Mouse (Mus musculus) CH12.LX (cell line): Measurements from ENCODE around the gene Gm49396. TPM values are rescaled to one million over a fixed set of nuclear protein-coding genes. Genes with fewer than 3 reads are reported as not detected.
A peak's percentile ranks its signal among the peaks of the same experiment; 100 is the strongest.

Source experiments
- DNase-seq: peaks from one replicate; pipeline ENCODE4 v3.0.0-alpha.2; 2013; ENCODE audit errors: extremely low read depth
- H3K27ac ChIP-seq: 2 replicates; pipeline ENCODE4 v1.5.1; 2012; ENCODE audit warnings: low read depth, mild to moderate bottlenecking, control low read depth, moderate library complexity; ENCODE audit not compliant: insufficient read depth
- H3K27me3 ChIP-seq: replicated peaks from 2 replicates; pipeline ENCODE3; 2012; ENCODE audit warnings: inconsistent platforms
- H3K36me3 ChIP-seq, 2 experiments: replicated peaks in 1 of 2; 2 replicates each; pipeline versions ENCODE3 to v1.6.1; 2012; ENCODE audit warnings: inconsistent platforms in 1 of 2, low read length in 1 of 2, mild to moderate bottlenecking in 1 of 2, mixed read lengths in 1 of 2, moderate library complexity in 1 of 2; ENCODE audit not compliant: control insufficient read depth in 1 of 2, insufficient read depth in 1 of 2
- H3K4me1 ChIP-seq, 2 experiments: 2 replicates each; pipeline ENCODE4 v1.6.1; 2012; ENCODE audit warnings: inconsistent platforms in 1 of 2, moderate library complexity in 1 of 2; ENCODE audit not compliant: insufficient read depth in 2 of 2, control insufficient read depth in 1 of 2
- H3K4me2 ChIP-seq: 2 replicates; pipeline ENCODE4 v1.6.1; 2012; ENCODE audit warnings: low read depth, mild to moderate bottlenecking, control low read depth; ENCODE audit not compliant: poor library complexity, insufficient read depth, severe bottlenecking
- H3K4me3 ChIP-seq, 3 experiments: fragments of 150-350 bp in 1 of 3; sonication (generic) in 1 of 3; replicated peaks in 1 of 3; 2 replicates each; pipeline versions ENCODE3 to v1.5.1; 2011 to 2012; ENCODE audit warnings: low read depth in 2 of 3, low read length in 2 of 3, mild to moderate bottlenecking in 2 of 3, moderate library complexity in 2 of 3, control low read depth in 1 of 3, improper control_type of control experiment in 1 of 3, inconsistent platforms in 1 of 3, mixed read lengths in 1 of 3; ENCODE audit not compliant: poor library complexity in 1 of 3
- H3K79me2 ChIP-seq: replicated peaks from 2 replicates; pipeline ENCODE4 v1.6.1; 2012; ENCODE audit warnings: mild to moderate bottlenecking, moderate library complexity; ENCODE audit not compliant: control insufficient read depth, poor library complexity, insufficient read depth, severe bottlenecking; ENCODE audit errors: extremely low read depth
- H3K9ac ChIP-seq: 2 replicates; pipeline ENCODE4 v1.6.1; 2012; ENCODE audit warnings: low read depth, mild to moderate bottlenecking, control low read depth, moderate library complexity; ENCODE audit not compliant: insufficient read depth
- H3K9me3 ChIP-seq: replicated peaks from 2 replicates; pipeline ENCODE3; 2012; ENCODE audit warnings: low read length, inconsistent platforms, mixed read lengths
- BHLHE40 ChIP-seq: IDR thresholded peaks from 2 replicates; pipeline ENCODE4 v1.6.1; 2011; ENCODE audit warnings: mild to moderate bottlenecking, low read depth, low read length, improper control_type of control experiment
- HCFC1 ChIP-seq: IDR thresholded peaks from 2 replicates; pipeline ENCODE4 v1.6.1; 2012; ENCODE audit warnings: low read depth, mild to moderate bottlenecking, inconsistent platforms, low read length, improper control_type of control experiment
- IRF4 ChIP-seq: IDR thresholded peaks from 2 replicates; pipeline ENCODE4 v1.6.1; 2014; ENCODE audit warnings: low read depth, mild to moderate bottlenecking, inconsistent platforms, low read length, improper control_type of control experiment
- MAFK ChIP-seq: IDR thresholded peaks from 2 replicates; pipeline ENCODE4 v1.6.1; 2011; ENCODE audit warnings: low read length, improper control_type of control experiment; ENCODE audit not compliant: insufficient replicate concordance
- MAZ ChIP-seq: IDR thresholded peaks from 2 replicates; pipeline ENCODE4 v1.6.1; 2012; ENCODE audit warnings: low read depth, mild to moderate bottlenecking, inconsistent platforms, low read length, improper control_type of control experiment, moderate library complexity
- MYC ChIP-seq: IDR thresholded peaks from 2 replicates; pipeline ENCODE4 v1.6.1; 2011; ENCODE audit warnings: low read depth, mild to moderate bottlenecking, improper control_type of control experiment, low read length
- PAX5 ChIP-seq: IDR thresholded peaks from 2 replicates; pipeline ENCODE4 v1.6.1; 2012; ENCODE audit warnings: low read length, inconsistent platforms, mixed read lengths
- POLR2A ChIP-seq: IDR thresholded peaks from 2 replicates; pipeline ENCODE4 v1.6.1; 2011; ENCODE audit warnings: low read depth, mild to moderate bottlenecking, improper control_type of control experiment, low read length
- SIN3A ChIP-seq: IDR thresholded peaks from 2 replicates; pipeline ENCODE4 v1.6.1; 2012; ENCODE audit warnings: low read length, improper control_type of control experiment, inconsistent platforms
- SMC3 ChIP-seq: IDR thresholded peaks from 2 replicates; pipeline ENCODE4 v1.6.1; 2011; ENCODE audit warnings: low read depth, low read length, improper control_type of control experiment
- TCF12 ChIP-seq: IDR thresholded peaks from 2 replicates; pipeline ENCODE4 v1.6.1; 2014; ENCODE audit warnings: low read depth, mild to moderate bottlenecking, inconsistent platforms, low read length, improper control_type of control experiment
- UBTF ChIP-seq: IDR thresholded peaks from 2 replicates; pipeline ENCODE4 v1.6.1; 2012; ENCODE audit warnings: low read depth, mild to moderate bottlenecking, inconsistent platforms, low read length, improper control_type of control experiment, moderate library complexity
- USF1 ChIP-seq: IDR thresholded peaks from 2 replicates; pipeline ENCODE4 v1.6.1; 2014; ENCODE audit warnings: low read depth, mild to moderate bottlenecking, inconsistent platforms, low read length, improper control_type of control experiment
- USF2 ChIP-seq: conservative IDR thresholded peaks from 2 replicates; pipeline ENCODE4 v1.6.1; 2011; ENCODE audit warnings: low read depth, low read length, improper control_type of control experiment
- ZC3H11A ChIP-seq: IDR thresholded peaks from 2 replicates; pipeline ENCODE4 v1.6.1; 2012; ENCODE audit warnings: low read depth, mild to moderate bottlenecking, inconsistent platforms, low read length, improper control_type of control experiment
- ZKSCAN1 ChIP-seq: IDR thresholded peaks from 2 replicates; pipeline ENCODE4 v1.6.1; 2012; ENCODE audit warnings: low read depth, inconsistent platforms, low read length, improper control_type of control experiment, borderline replicate concordance
- dilution Hi-C: fragments of 300-500 bp; cut with MboI; formaldehyde crosslinking; loops from 2 replicates; pipeline ENCODE4 v1.14.3; 2020; ENCODE audit warnings: low sequenced_read_pairs; ENCODE audit not compliant: extremely low pct_unique_long_range_greater_than_20kb, extremely low pct_ligation_motif_present
- in situ Hi-C: fragments of 300-500 bp; cut with MboI; formaldehyde crosslinking; loops from 3 replicates; pipeline ENCODE4 v1.14.3; 2019; ENCODE audit warnings: low sequenced_read_pairs, low pct_ligation_motif_present, low pct_unique_long_range_greater_than_20kb, mixed read lengths
- polyA plus RNA-seq: library from polyadenylated mRNA; unstranded; fragments of >175 nt; gene quantifications from 2 replicates; pipeline ENCODE4 v1.2.1, GENCODE M21; 2012; ENCODE audit warnings: low read depth; ENCODE audit not compliant: insufficient read length
- total RNA-seq, 2 experiments: library from RNA; depleted of rRNA; stranded (reverse); fragments of 300-350 nt in 1 of 2; fragments of >200 nt in 1 of 2; gene quantifications; 2 replicates each; pipeline ENCODE4 v1.2.3; 2012 to 2014

Gene Gm49396
- total and polyA plus RNA-seq, 3 experiments = 1.9 to 3.3 (median 2.7) TPM

DNA sequence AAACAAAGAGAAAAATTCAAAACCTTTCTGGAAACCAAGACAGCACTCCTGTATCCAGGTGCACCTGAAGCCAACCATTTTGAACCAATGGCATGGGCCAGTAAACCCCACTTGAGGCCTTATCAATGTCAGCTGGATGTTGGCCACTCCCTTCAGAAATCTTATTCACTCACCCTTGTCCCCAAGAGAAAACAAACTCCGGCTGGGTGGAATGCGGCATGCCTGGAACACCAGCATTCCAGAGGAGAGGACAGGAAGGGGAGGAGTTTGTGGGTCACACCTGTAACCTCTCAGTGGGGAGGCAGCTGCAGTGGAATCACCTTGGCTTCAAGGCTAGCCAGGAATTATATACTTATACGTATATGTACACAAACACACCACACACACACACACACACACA, 39.4 kb downstream of the Gm49396 start:
- Histone ChIP-seq H3K9me3 (peaks cover 3% of the 10 kb centered on the region), H3K4me1 (peaks cover 15 to 21% of the 10 kb centered on the region in 2 experiments), H3K27me3 (no peaks in the 10 kb centered on the region), H3K36me3 (peaks cover 0 to 24% of the 10 kb centered on the region in 2 experiments), H3K9ac (no peak overlapping the region), H3K79me2 (peaks cover 3% of the 10 kb centered on the region), H3K4me2 (no peak overlapping the region), H3K27ac (no peak overlapping the region), H3K4me3 (no peak overlapping the region)
- dilution Hi-C loops (no loop called here), in situ Hi-C loops (no loop called here)
- DNase-seq = no peak
- TF ChIP-seq TCF12 = no peak
- no peak for TF ChIP-seq USF2
- no peak for TF ChIP-seq SMC3
- no peak for TF ChIP-seq MAFK
- TF ChIP-seq UBTF = no peak
- TF ChIP-seq ZKSCAN1 = no peak
- TF ChIP-seq MYC = no peak
- no peak for TF ChIP-seq HCFC1
- TF ChIP-seq ZC3H11A = no peak
- no peak for TF ChIP-seq PAX5

DNA sequence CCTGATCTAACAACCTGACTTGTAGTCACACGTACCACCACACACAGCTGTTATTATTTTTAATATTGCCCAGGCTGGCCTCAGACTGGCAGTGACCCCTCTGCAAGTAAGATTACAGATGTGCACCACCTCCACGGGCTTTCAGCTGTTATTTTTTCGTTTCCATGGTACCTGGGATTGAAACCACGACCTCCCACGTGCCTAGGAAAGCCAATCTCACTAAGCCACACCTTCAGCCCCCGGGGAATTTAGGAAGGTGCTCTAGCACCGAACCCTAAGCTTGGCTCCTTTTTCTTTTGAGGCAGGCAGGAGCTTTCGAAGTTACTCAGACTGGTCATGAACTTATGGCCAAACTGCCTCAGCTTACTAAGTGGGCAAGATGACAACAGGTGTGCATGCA, 41.3 kb downstream of the Gm49396 start:
- DNase-seq = no peak
- in situ Hi-C loops = no loop called here
- TF ChIP-seq POLR2A = peak; percentile 28; the same call in 1 of the 2 replicates
- peak; percentile 35 for TF ChIP-seq SIN3A
- 0 out of 2 replicates have a peak, but pooled peaks have one; percentile 10 for TF ChIP-seq USF2
- TF ChIP-seq USF1 = peak; percentile 61
- TF ChIP-seq IRF4 = peak; percentile 9; the same call in 1 of the 2 replicates
- TF ChIP-seq HCFC1 = no peak
- peak; percentile 81 for TF ChIP-seq BHLHE40
- TF ChIP-seq MAZ = no peak
- H3K79me2 ChIP-seq = peaks cover 3% of the 10 kb centered on the region
- H3K4me3 ChIP-seq = peak overlapping the region in 2 of 3 experiments; percentile 23 to 60
- H3K4me1 ChIP-seq = peaks cover 23 to 29% of the 10 kb centered on the region in 2 experiments
- no peaks in the 10 kb centered on the region for H3K27me3 ChIP-seq
- peak overlapping the region; percentile 51 for H3K9ac ChIP-seq
- H3K4me2 ChIP-seq = peak overlapping the region; percentile 52
- peaks cover 0 to 27% of the 10 kb centered on the region in 2 experiments for H3K36me3 ChIP-seq
- peak overlapping the region; percentile 64 for H3K27ac ChIP-seq
- dilution Hi-C loops = no loop called here
- peaks cover 3% of the 10 kb centered on the region for H3K9me3 ChIP-seq
